Mouse (Mus musculus): ENCODE results near the gene Olfr1469.
"Not testable (repeated sequence)": the region's sequence is repeated elsewhere in the genome, so short reads cannot be mapped to it uniquely, and the experiment has no call there.

Olfr1469 gene

GRCm38 (mm10) chr19:13407549-13407948 lies at the start of gene Olfr1469:
Gene Olfr1469 (plus strand): TSS chr19:13407849.
- in situ Hi-C loops (cut with MboI, MseI): no loop called here

- in situ Hi-C loops (cut with MboI, MseI): no loop called here
Measured at GRCm38 (mm10) chr19:13361936-13362335, 45.7 kb upstream of the Olfr1469 start, which contains the start of gene Olfr1467. Gene Olfr1467 (plus strand): TSS chr19:13362236.

GRCm38 (mm10) chr19:13443109-13443508 lies 35.5 kb downstream of the Olfr1469 start, which contains the start of gene Olfr1471:
Gene Olfr1471 (plus strand): TSS chr19:13443409.
- in situ Hi-C loops (cut with MboI, MseI): not testable (repeated sequence)

GRCm38 (mm10) chr19:13455986-13456385 lies 48.3 kb downstream of the Olfr1469 start, which contains the start of gene Olfr1472:
Gene Olfr1472 (minus strand): TSS chr19:13456086.
- in situ Hi-C loops (cut with MboI, MseI): no loop called here

All from T-helper 17 cell (primary cell).